Mouse (Mus musculus): Measurements from ENCODE around the gene Abca17.

DNA sequence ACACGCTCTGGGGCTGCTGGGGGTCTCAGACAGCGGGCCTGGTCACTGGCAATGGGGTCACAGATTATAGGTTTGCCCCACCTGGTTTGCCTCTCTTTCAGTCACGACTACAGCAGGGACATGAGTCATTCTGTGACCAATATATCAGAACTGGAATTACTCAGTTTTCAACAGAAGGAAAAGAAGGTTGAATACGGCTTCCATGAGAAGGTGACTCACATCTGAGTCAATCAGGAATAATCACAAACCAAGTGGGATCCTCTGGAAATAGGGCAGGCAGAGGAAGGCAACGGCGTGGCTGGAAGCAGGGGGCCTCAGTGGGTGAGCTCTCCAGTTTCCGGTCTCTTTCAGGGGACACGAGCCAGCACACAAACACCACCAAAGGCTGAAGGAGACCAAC, 106.8 kb downstream of the Abca17 start:
- TF ChIP-seq CTCF (IDR thresholded peaks at IDR 0.05; ENCODE audit: low read depth): no peak
- TF ChIP-seq EP300 (IDR thresholded peaks at IDR 0.05; ENCODE audit: low read depth): no peak

All from liver, embryonic 14.5 days (tissue).